ENCODE assay signal across 28 mouse cellular contexts in the genomic region with DNA sequence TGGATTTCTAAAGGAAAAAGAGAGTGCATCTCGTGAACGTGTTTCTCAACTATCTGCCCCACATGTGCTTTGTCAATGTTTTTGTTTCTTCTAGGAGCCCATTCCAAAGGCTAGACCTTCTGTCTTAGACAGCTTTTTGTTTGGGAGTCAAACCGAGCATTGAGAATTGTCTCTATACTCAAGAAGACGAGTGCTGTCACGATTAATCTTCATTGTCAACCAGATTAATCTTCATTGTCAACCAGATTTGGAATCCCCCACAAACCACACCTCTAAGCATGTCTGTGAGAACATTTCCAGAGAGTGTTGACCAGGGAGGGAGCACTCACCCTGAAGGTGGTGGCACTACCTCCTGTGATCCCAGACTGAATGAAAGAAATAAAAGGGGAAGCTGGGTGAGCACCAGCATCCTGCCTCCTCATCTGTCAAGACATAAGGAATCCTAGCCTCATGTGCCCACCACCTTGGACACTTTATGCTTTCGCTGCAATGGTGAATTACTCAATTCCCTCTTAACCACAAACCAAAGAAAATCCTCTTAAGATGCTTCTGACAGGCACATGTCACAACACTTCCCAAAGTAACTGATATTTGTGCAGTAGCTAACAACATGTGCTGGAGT. TPM values are rescaled to one million over a fixed set of nuclear protein-coding genes. Genes with fewer than 3 reads are reported as not detected.
DNase-seq lines count a peak whose midpoint lies in the region; ATAC-seq and TF ChIP-seq lines count a peak whose summit lies in the region.
"Had no signal": no experiment of that assay in that cellular context is flagged by ENCODE, and none has a peak within 500 bp of the region (broad histone marks: within the 10 kb centered on the region; RNA-seq: fewer than 3 reads in every experiment).

No protein-coding gene starts in this region.

- H3K4me3 ChIP-seq in intestine, postnatal 0 days (ENCODE audit: low read depth, low read length): no peak overlapping the region
- H3K4me3 ChIP-seq: embryonic facial prominence, embryonic 12.5 days; embryonic facial prominence, embryonic 15.5 days; forebrain, embryonic 12.5 days; forebrain, embryonic 15.5 days; heart, adult 2 months; heart, embryonic 10.5 days; heart, embryonic 13.5 days; hindbrain, embryonic 12.5 days; hindbrain, embryonic 15.5 days had no signal

- no peaks in the 10 kb centered on the region for H3K27me3 ChIP-seq in intestine, postnatal 0 days (replicated peaks; ENCODE audit: control insufficient read depth, insufficient read depth, low read length)
- H3K27me3 ChIP-seq: embryonic facial prominence, embryonic 12.5 days; embryonic facial prominence, embryonic 15.5 days; forebrain, embryonic 12.5 days; forebrain, embryonic 15.5 days; heart, embryonic 13.5 days; hindbrain, embryonic 12.5 days; hindbrain, embryonic 15.5 days had no signal

- ATAC-seq in granulocyte monocyte progenitor cell, adult 5-6 weeks (replicated peaks; ENCODE audit: poor library complexity, severe bottlenecking): peak; percentile 96
- ATAC-seq in megakaryocyte progenitor cell, adult 5-6 weeks (replicated peaks; ENCODE audit: poor library complexity): peak; percentile 94
- no peak for ATAC-seq in intestine, postnatal 0 days
- no peak for ATAC-seq in erythroid progenitor cell, adult 5-6 weeks (replicated peaks; ENCODE audit: low FRiP score, poor library complexity, severe bottlenecking)
- ATAC-seq: forebrain, embryonic 15.5 days; Patski had no signal

- H3K36me3 ChIP-seq in intestine, postnatal 0 days (ENCODE audit: control insufficient read depth, insufficient read depth): no peaks in the 10 kb centered on the region
- H3K36me3 ChIP-seq: embryonic facial prominence, embryonic 12.5 days; embryonic facial prominence, embryonic 15.5 days; forebrain, embryonic 12.5 days; forebrain, embryonic 15.5 days; heart, embryonic 10.5 days; hindbrain, embryonic 12.5 days; hindbrain, embryonic 15.5 days had no signal

- H3K27ac ChIP-seq in intestine, postnatal 0 days (ENCODE audit: low read depth, low read length): no peak overlapping the region
- H3K27ac ChIP-seq: embryonic facial prominence, embryonic 12.5 days; embryonic facial prominence, embryonic 15.5 days; forebrain, embryonic 12.5 days; forebrain, embryonic 15.5 days; heart, adult 2 months; heart, embryonic 10.5 days; heart, embryonic 13.5 days; hindbrain, embryonic 12.5 days; hindbrain, embryonic 15.5 days had no signal

- H3K4me1 ChIP-seq in intestine, postnatal 0 days (replicated peaks; ENCODE audit: control insufficient read depth, insufficient read depth, low read length): no peaks in the 10 kb centered on the region
- H3K4me1 ChIP-seq: embryonic facial prominence, embryonic 12.5 days; embryonic facial prominence, embryonic 15.5 days; forebrain, embryonic 12.5 days; forebrain, embryonic 15.5 days; heart, embryonic 10.5 days; heart, embryonic 13.5 days; hindbrain, embryonic 12.5 days; hindbrain, embryonic 15.5 days had no signal

- H3K9me3 ChIP-seq in intestine, postnatal 0 days (ENCODE audit: control insufficient read depth): no peaks in the 10 kb centered on the region
- H3K9me3 ChIP-seq: embryonic facial prominence, embryonic 12.5 days; embryonic facial prominence, embryonic 15.5 days; forebrain, embryonic 12.5 days; forebrain, embryonic 15.5 days; G1E; heart, embryonic 10.5 days; heart, embryonic 13.5 days; hindbrain, embryonic 12.5 days; hindbrain, embryonic 15.5 days had no signal

- no peak overlapping the region for H3K9ac ChIP-seq in intestine, postnatal 0 days (ENCODE audit: low read depth, low read length)
- H3K9ac ChIP-seq: embryonic facial prominence, embryonic 12.5 days; embryonic facial prominence, embryonic 15.5 days; forebrain, embryonic 12.5 days; forebrain, embryonic 15.5 days; heart, embryonic 13.5 days; hindbrain, embryonic 12.5 days; hindbrain, embryonic 15.5 days had no signal

- WGBS in intestine, postnatal 0 days: 66% methylated on average over 6 of the region's 6 CpGs

- peak; percentile 90 for DNase-seq in R1 (ENCODE audit: low read depth, low spot score)
- DNase-seq in embryo, embryonic 10 days (ENCODE audit: low spot score): no peak
- DNase-seq: adrenal gland, postnatal 10 days; cerebellum, adult 11 months; cerebellum, adult 2 months; cerebellum, postnatal 10 days; cerebellum, postnatal 36 days; gastrocnemius, postnatal 25 days; heart, adult 2 months; heart, postnatal 14 days; heart, postnatal 4 days; kidney, adult 11 months had no signal

- H3K4me2 ChIP-seq in intestine, postnatal 0 days (replicated peaks; ENCODE audit: low read depth): no peak overlapping the region
- H3K4me2 ChIP-seq: embryonic facial prominence, embryonic 12.5 days; embryonic facial prominence, embryonic 15.5 days; forebrain, embryonic 12.5 days; forebrain, embryonic 15.5 days; heart, embryonic 13.5 days; hindbrain, embryonic 12.5 days; hindbrain, embryonic 15.5 days had no signal

- TF ChIP-seq CTCF in intestine, postnatal 0 days (IDR thresholded peaks at IDR 0.05; ENCODE audit: low read depth): no peak

RNA-seq across cellular contexts. Expression of a gene that starts 7.3 kb away (rescaled TPM):
- total RNA-seq in granulocyte monocyte progenitor cell, adult 5-6 weeks (2014; fragmentation: Nextera tagmentation): 2.5 and 6.7 TPM in 2 replicates
- total RNA-seq in granulocyte monocyte progenitor cell, adult 5-6 weeks (2017): 12.4 and 13.4 TPM in 2 replicates
- 5.1 and 6.8 TPM in 2 replicates for total RNA-seq in megakaryocyte progenitor cell, adult 5-6 weeks (2015)
- total RNA-seq in megakaryocyte progenitor cell, adult 5-6 weeks (2017): 15.2 and 20.2 TPM in 2 replicates
- 5.9 and 6.5 TPM in 2 replicates for polyA plus RNA-seq in intestine, postnatal 0 days (2015; fragmentation: Nextera tagmentation; extraction: Ambion mirVana)
- total RNA-seq in erythroid progenitor cell, adult 5-6 weeks (2015; ENCODE audit: low replicate concordance): 1.1 TPM in 1 of 2 replicates, not detected in the other
- 2.1 and 5.6 TPM in 2 replicates for total RNA-seq in erythroid progenitor cell, adult 5-6 weeks (2017; ENCODE audit: low replicate concordance)

RNA-seq across cellular contexts. Expression of a gene that starts 7.3 kb away (rescaled TPM):
- 14.0 and 15.0 TPM in 2 replicates for total RNA-seq in granulocyte monocyte progenitor cell, adult 5-6 weeks (2014; fragmentation: Nextera tagmentation)
- total RNA-seq in granulocyte monocyte progenitor cell, adult 5-6 weeks (2017): 20.6 and 28.5 TPM in 2 replicates
- 20.4 and 25.5 TPM in 2 replicates for total RNA-seq in megakaryocyte progenitor cell, adult 5-6 weeks (2015)
- 19.9 and 20.0 TPM in 2 replicates for total RNA-seq in megakaryocyte progenitor cell, adult 5-6 weeks (2017)
- 3.2 and 3.9 TPM in 2 replicates for polyA plus RNA-seq in intestine, postnatal 0 days (2015; fragmentation: Nextera tagmentation; extraction: Ambion mirVana)
- 26.4 and 37.5 TPM in 2 replicates for total RNA-seq in erythroid progenitor cell, adult 5-6 weeks (2015; ENCODE audit: low replicate concordance)
- 7.4 and 25.4 TPM in 2 replicates for total RNA-seq in erythroid progenitor cell, adult 5-6 weeks (2017; ENCODE audit: low replicate concordance)

RNA-seq across cellular contexts. Expression of a gene that starts 46.1 kb away (rescaled TPM):
- not detected in 2 replicates for total RNA-seq in granulocyte monocyte progenitor cell, adult 5-6 weeks (2014; fragmentation: Nextera tagmentation)
- total RNA-seq in granulocyte monocyte progenitor cell, adult 5-6 weeks (2017): 0.05 TPM in 1 of 2 replicates, not detected in the other
- not detected in 2 replicates for total RNA-seq in megakaryocyte progenitor cell, adult 5-6 weeks (2015)
- total RNA-seq in megakaryocyte progenitor cell, adult 5-6 weeks (2017): 0.07 and 0.12 TPM in 2 replicates
- 0.04 and 0.07 TPM in 2 replicates for polyA plus RNA-seq in intestine, postnatal 0 days (2015; fragmentation: Nextera tagmentation; extraction: Ambion mirVana)
- total RNA-seq in erythroid progenitor cell, adult 5-6 weeks (2015; ENCODE audit: low replicate concordance): 0.84 TPM in 1 of 2 replicates, not detected in the other
- total RNA-seq in erythroid progenitor cell, adult 5-6 weeks (2017; ENCODE audit: low replicate concordance): not detected in 2 replicates
- total RNA-seq: gastrocnemius, adult 8-10 months had no signal
- polyA plus RNA-seq: embryonic facial prominence, embryonic 12.5 days; forebrain, embryonic 12.5 days; forebrain, embryonic 15.5 days; G1E; heart, embryonic 10.5 days; hindbrain, embryonic 12.5 days; hindbrain, embryonic 15.5 days; intestine, embryonic 14.5 days; Patski had no signal

RNA-seq across cellular contexts. Expression of a gene that starts 59.8 kb away (rescaled TPM):
- 242 and 318 TPM in 2 replicates for total RNA-seq in granulocyte monocyte progenitor cell, adult 5-6 weeks (2014; fragmentation: Nextera tagmentation)
- total RNA-seq in granulocyte monocyte progenitor cell, adult 5-6 weeks (2017): 272 and 305 TPM in 2 replicates
- 371 and 392 TPM in 2 replicates for total RNA-seq in megakaryocyte progenitor cell, adult 5-6 weeks (2015)
- total RNA-seq in megakaryocyte progenitor cell, adult 5-6 weeks (2017): 234 and 258 TPM in 2 replicates
- polyA plus RNA-seq in intestine, postnatal 0 days (2015; fragmentation: Nextera tagmentation; extraction: Ambion mirVana): 0.23 and 0.25 TPM in 2 replicates
- 52.0 and 64.5 TPM in 2 replicates for total RNA-seq in erythroid progenitor cell, adult 5-6 weeks (2015; ENCODE audit: low replicate concordance)
- total RNA-seq in erythroid progenitor cell, adult 5-6 weeks (2017; ENCODE audit: low replicate concordance): 15.9 and 30.2 TPM in 2 replicates
- polyA plus RNA-seq: forebrain, embryonic 12.5 days; G1E; heart, embryonic 10.5 days; Patski had no signal

Comparison
In these comparisons a context has a peak if more than half of its experiments do, and no peak if none do; other contexts are left out.
1. ATAC-seq: peak in granulocyte monocyte progenitor cell, adult 5-6 weeks (single experiment) and megakaryocyte progenitor cell, adult 5-6 weeks (single experiment); none in intestine, postnatal 0 days (single experiment) and erythroid progenitor cell, adult 5-6 weeks (single experiment).